Mouse (Mus musculus) CH12.LX (cell line): ENCODE measurements around the gene Cntfr. TPM values are rescaled to one million over a fixed set of nuclear protein-coding genes. Genes with fewer than 3 reads are reported as not detected.

ENCODE experiments used
- DNase-seq: peaks from one replicate; pipeline ENCODE4 v3.0.0-alpha.2; 2013; ENCODE audit errors: extremely low read depth
- H3K27ac ChIP-seq: 2 replicates; pipeline ENCODE4 v1.5.1; 2012; ENCODE audit warnings: low read depth, mild to moderate bottlenecking, control low read depth, moderate library complexity; ENCODE audit not compliant: insufficient read depth
- H3K27me3 ChIP-seq: replicated peaks from 2 replicates; pipeline ENCODE3; 2012; ENCODE audit warnings: inconsistent platforms
- H3K36me3 ChIP-seq, 2 experiments: replicated peaks in 1 of 2; 2 replicates each; pipeline versions ENCODE3 to v1.6.1; 2012; ENCODE audit warnings: inconsistent platforms in 1 of 2, low read length in 1 of 2, mild to moderate bottlenecking in 1 of 2, mixed read lengths in 1 of 2, moderate library complexity in 1 of 2; ENCODE audit not compliant: control insufficient read depth in 1 of 2, insufficient read depth in 1 of 2
- H3K4me1 ChIP-seq, 2 experiments: 2 replicates each; pipeline ENCODE4 v1.6.1; 2012; ENCODE audit warnings: inconsistent platforms in 1 of 2, moderate library complexity in 1 of 2; ENCODE audit not compliant: insufficient read depth in 2 of 2, control insufficient read depth in 1 of 2
- H3K4me2 ChIP-seq: 2 replicates; pipeline ENCODE4 v1.6.1; 2012; ENCODE audit warnings: low read depth, mild to moderate bottlenecking, control low read depth; ENCODE audit not compliant: poor library complexity, insufficient read depth, severe bottlenecking
- H3K4me3 ChIP-seq, 3 experiments: fragments of 150-350 bp in 1 of 3; sonication (generic) in 1 of 3; replicated peaks in 1 of 3; 2 replicates each; pipeline versions ENCODE3 to v1.5.1; 2011 to 2012; ENCODE audit warnings: low read depth in 2 of 3, low read length in 2 of 3, mild to moderate bottlenecking in 2 of 3, moderate library complexity in 2 of 3, control low read depth in 1 of 3, improper control_type of control experiment in 1 of 3, inconsistent platforms in 1 of 3, mixed read lengths in 1 of 3; ENCODE audit not compliant: poor library complexity in 1 of 3
- H3K79me2 ChIP-seq: replicated peaks from 2 replicates; pipeline ENCODE4 v1.6.1; 2012; ENCODE audit warnings: mild to moderate bottlenecking, moderate library complexity; ENCODE audit not compliant: control insufficient read depth, poor library complexity, insufficient read depth, severe bottlenecking; ENCODE audit errors: extremely low read depth
- H3K9ac ChIP-seq: 2 replicates; pipeline ENCODE4 v1.6.1; 2012; ENCODE audit warnings: low read depth, mild to moderate bottlenecking, control low read depth, moderate library complexity; ENCODE audit not compliant: insufficient read depth
- H3K9me3 ChIP-seq: replicated peaks from 2 replicates; pipeline ENCODE3; 2012; ENCODE audit warnings: low read length, inconsistent platforms, mixed read lengths
- CHD1 ChIP-seq: IDR thresholded peaks from 2 replicates; pipeline ENCODE4 v1.6.1; 2012; ENCODE audit warnings: low read depth, low read length, improper control_type of control experiment, inconsistent platforms
- CHD2 ChIP-seq: IDR thresholded peaks from 2 replicates; pipeline ENCODE4 v1.6.1; 2011; ENCODE audit warnings: low read length, improper control_type of control experiment
- E2F4 ChIP-seq: IDR thresholded peaks from 2 replicates; pipeline ENCODE4 v1.6.1; 2011; ENCODE audit warnings: low read depth, low read length, improper control_type of control experiment; ENCODE audit not compliant: insufficient replicate concordance
- EP300 ChIP-seq: IDR thresholded peaks from 2 replicates; pipeline ENCODE4 v1.6.1; 2011; ENCODE audit warnings: low read length, improper control_type of control experiment
- GABPA ChIP-seq: IDR thresholded peaks from 2 replicates; pipeline ENCODE4 v1.6.1; 2012; ENCODE audit warnings: low read depth, low read length, improper control_type of control experiment, inconsistent platforms; ENCODE audit not compliant: insufficient replicate concordance
- HCFC1 ChIP-seq: IDR thresholded peaks from 2 replicates; pipeline ENCODE4 v1.6.1; 2012; ENCODE audit warnings: low read depth, mild to moderate bottlenecking, inconsistent platforms, low read length, improper control_type of control experiment
- IRF4 ChIP-seq: IDR thresholded peaks from 2 replicates; pipeline ENCODE4 v1.6.1; 2014; ENCODE audit warnings: low read depth, mild to moderate bottlenecking, inconsistent platforms, low read length, improper control_type of control experiment
- JUN ChIP-seq: IDR thresholded peaks from 2 replicates; pipeline ENCODE4 v1.6.1; 2011; ENCODE audit warnings: low read depth, mild to moderate bottlenecking, low read length, improper control_type of control experiment, moderate library complexity; ENCODE audit not compliant: insufficient read depth
- JUND ChIP-seq: conservative IDR thresholded peaks from 2 replicates; pipeline ENCODE4 v1.6.1; 2011; ENCODE audit warnings: low read depth, low read length, improper control_type of control experiment
- KAT2A ChIP-seq: IDR thresholded peaks from 2 replicates; pipeline ENCODE4 v1.6.1; 2012; ENCODE audit warnings: low read length, improper control_type of control experiment, inconsistent platforms; ENCODE audit not compliant: insufficient replicate concordance
- MAZ ChIP-seq: IDR thresholded peaks from 2 replicates; pipeline ENCODE4 v1.6.1; 2012; ENCODE audit warnings: low read depth, mild to moderate bottlenecking, inconsistent platforms, low read length, improper control_type of control experiment, moderate library complexity
- MEF2A ChIP-seq: IDR thresholded peaks from 2 replicates; pipeline ENCODE4 v1.6.1; 2014; ENCODE audit warnings: low read depth, mild to moderate bottlenecking, inconsistent platforms, low read length, improper control_type of control experiment, borderline replicate concordance
- MYC ChIP-seq: IDR thresholded peaks from 2 replicates; pipeline ENCODE4 v1.6.1; 2011; ENCODE audit warnings: low read depth, mild to moderate bottlenecking, improper control_type of control experiment, low read length
- NRF1 ChIP-seq: IDR thresholded peaks from 2 replicates; pipeline ENCODE4 v1.6.1; 2014; ENCODE audit warnings: low read depth, mild to moderate bottlenecking, inconsistent platforms, low read length, improper control_type of control experiment, moderate library complexity
- PAX5 ChIP-seq: IDR thresholded peaks from 2 replicates; pipeline ENCODE4 v1.6.1; 2012; ENCODE audit warnings: low read length, inconsistent platforms, mixed read lengths
- POLR2A ChIP-seq: IDR thresholded peaks from 2 replicates; pipeline ENCODE4 v1.6.1; 2011; ENCODE audit warnings: low read depth, mild to moderate bottlenecking, improper control_type of control experiment, low read length
- RAD21 ChIP-seq: IDR thresholded peaks from 2 replicates; pipeline ENCODE4 v1.6.1; 2011; ENCODE audit warnings: low read depth, mild to moderate bottlenecking, low read length, improper control_type of control experiment, moderate library complexity
- RCOR1 ChIP-seq: conservative IDR thresholded peaks from 2 replicates; pipeline ENCODE4 v1.6.1; 2012; ENCODE audit warnings: low read depth, mild to moderate bottlenecking, inconsistent platforms, low read length, improper control_type of control experiment
- SIN3A ChIP-seq: IDR thresholded peaks from 2 replicates; pipeline ENCODE4 v1.6.1; 2012; ENCODE audit warnings: low read length, improper control_type of control experiment, inconsistent platforms
- SMC3 ChIP-seq: IDR thresholded peaks from 2 replicates; pipeline ENCODE4 v1.6.1; 2011; ENCODE audit warnings: low read depth, low read length, improper control_type of control experiment
- TBP ChIP-seq: conservative IDR thresholded peaks from 2 replicates; pipeline ENCODE4 v1.6.1; 2011; ENCODE audit warnings: low read depth, low read length, improper control_type of control experiment
- dilution Hi-C: fragments of 300-500 bp; cut with MboI; formaldehyde crosslinking; loops from 2 replicates; pipeline ENCODE4 v1.14.3; 2020; ENCODE audit warnings: low sequenced_read_pairs; ENCODE audit not compliant: extremely low pct_unique_long_range_greater_than_20kb, extremely low pct_ligation_motif_present
- in situ Hi-C: fragments of 300-500 bp; cut with MboI; formaldehyde crosslinking; loops from 3 replicates; pipeline ENCODE4 v1.14.3; 2019; ENCODE audit warnings: low sequenced_read_pairs, low pct_ligation_motif_present, low pct_unique_long_range_greater_than_20kb, mixed read lengths
- polyA plus RNA-seq: library from polyadenylated mRNA; unstranded; fragments of >175 nt; gene quantifications from 2 replicates; pipeline ENCODE4 v1.2.1, GENCODE M21; 2012; ENCODE audit warnings: low read depth; ENCODE audit not compliant: insufficient read length
- total RNA-seq, 2 experiments: library from RNA; depleted of rRNA; stranded (reverse); fragments of 300-350 nt in 1 of 2; fragments of >200 nt in 1 of 2; gene quantifications; 2 replicates each; pipeline ENCODE4 v1.2.3; 2012 to 2014

The Cntfr gene
- total and polyA plus RNA-seq, 3 experiments = not detected

DNA sequence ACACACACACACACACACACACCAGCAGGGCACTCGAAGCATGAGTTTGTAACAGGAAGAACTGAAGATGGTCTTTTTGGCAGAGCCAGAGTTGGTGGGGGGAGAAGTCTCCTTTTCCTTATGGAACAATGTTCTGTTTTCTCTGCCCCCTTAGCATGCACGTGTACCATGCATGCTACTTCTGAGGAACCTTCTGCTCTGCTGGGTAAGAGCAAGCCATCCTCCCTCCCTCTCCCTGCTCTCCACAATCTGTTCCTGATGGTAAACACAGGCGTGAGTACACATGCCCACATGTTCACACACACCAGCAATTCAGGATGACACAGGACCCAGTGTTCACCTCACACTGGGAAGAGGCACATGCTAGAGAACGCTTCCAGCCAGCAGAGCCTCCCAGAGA is 15.7 kb downstream of the Cntfr start:
- DNase-seq = no peak
- no peaks in the 10 kb centered on the region for H3K79me2 ChIP-seq
- dilution Hi-C loops (no loop called here), in situ Hi-C loops (no loop called here)
- H3K27ac ChIP-seq = no peak overlapping the region
- no peak overlapping the region for H3K4me3 ChIP-seq
- no peak for TF ChIP-seq MEF2A
- no peak for TF ChIP-seq GABPA
- no peak for TF ChIP-seq PAX5
- TF ChIP-seq IRF4 = no peak
- TF ChIP-seq E2F4 = no peak
- TF ChIP-seq EP300 = no peak
- no peak for TF ChIP-seq RAD21
- no peak for TF ChIP-seq SMC3
- no peak for TF ChIP-seq JUND
- TF ChIP-seq MAZ = no peak
- no peak for TF ChIP-seq NRF1
- TF ChIP-seq TBP = no peak
- no peak for TF ChIP-seq JUN
- no peak for TF ChIP-seq SIN3A
- TF ChIP-seq KAT2A = no peak
- no peak for TF ChIP-seq RCOR1
- H3K4me2 ChIP-seq = no peak overlapping the region
- no peaks in the 10 kb centered on the region for H3K4me1 ChIP-seq
- no peak overlapping the region for H3K9ac ChIP-seq
- H3K9me3 ChIP-seq = no peaks in the 10 kb centered on the region
- no peaks in the 10 kb centered on the region for H3K36me3 ChIP-seq
- peaks cover 64% of the 10 kb centered on the region for H3K27me3 ChIP-seq

- no peaks in the 10 kb centered on the region for H3K9me3 ChIP-seq
- dilution Hi-C loops = no loop called here
Measured at GRCm38 (mm10) chr4:41679291-41679690, 17.6 kb downstream of the Cntfr start.

More at GRCm38 (mm10) chr4:41679291-41679690, 17.6 kb downstream of the Cntfr start:
- no peak for DNase-seq
- Histone ChIP-seq H3K27ac (no peak overlapping the region), H3K4me2 (no peak overlapping the region), H3K4me1 (no peaks in the 10 kb centered on the region), H3K4me3 (no peak overlapping the region), H3K27me3 (peaks cover 83% of the 10 kb centered on the region), H3K79me2 (no peaks in the 10 kb centered on the region), H3K9ac (no peak overlapping the region), H3K36me3 (no peaks in the 10 kb centered on the region)
- TF ChIP-seq CHD1 (no peak), GABPA (no peak), POLR2A (no peak), HCFC1 (no peak), MYC (no peak), IRF4 (no peak), CHD2 (no peak)
- in situ Hi-C loops = no loop called here
